Comparison of ENCODE assay signal across 8 mouse cellular contexts in genomic region chr9:118477961-118478360, GRCm38 (mm10). TPM values are rescaled to one million over a fixed set of nuclear protein-coding genes. Genes with fewer than 3 reads are reported as not detected.
DNase-seq lines count a peak whose midpoint lies in the region; ATAC-seq lines count a peak whose summit lies in the region.

Eomes (plus strand) TSS chr9:118478212.

- peak within 1 kb of the TSS; percentile 57 for H3K4me3 ChIP-seq in heart, embryonic 11.5 days (ENCODE audit: low read depth, low read length)
- H3K4me3 ChIP-seq in forebrain, embryonic 11.5 days (ENCODE audit: low read depth, low read length): peak within 1 kb of the TSS; percentile 42
- peak within 1 kb of the TSS; percentile 44 for H3K4me3 ChIP-seq in liver, embryonic 13.5 days (replicated peaks)
- peak within 1 kb of the TSS; percentile 43 for H3K4me3 ChIP-seq in stomach, embryonic 15.5 days (replicated peaks)

- no peaks in the 10 kb centered on the region for H3K9me3 ChIP-seq in heart, embryonic 11.5 days (replicated peaks; ENCODE audit: control insufficient read depth, low read length)
- no peaks in the 10 kb centered on the region for H3K9me3 ChIP-seq in forebrain, embryonic 11.5 days (ENCODE audit: control insufficient read depth, low read length)
- no peaks in the 10 kb centered on the region for H3K9me3 ChIP-seq in liver, embryonic 13.5 days (replicated peaks)
- no peaks in the 10 kb centered on the region for H3K9me3 ChIP-seq in stomach, embryonic 15.5 days

- H3K27ac ChIP-seq in heart, embryonic 11.5 days (ENCODE audit: low read depth, low read length): no peak within 1 kb of the TSS
- peak within 1 kb of the TSS; percentile 57 for H3K27ac ChIP-seq in forebrain, embryonic 11.5 days (ENCODE audit: low read depth, low read length)
- H3K27ac ChIP-seq in liver, embryonic 13.5 days: no peak within 1 kb of the TSS
- H3K27ac ChIP-seq in stomach, embryonic 15.5 days: no peak within 1 kb of the TSS

- under 1% methylated on average over 9 of the region's 9 CpGs for WGBS in heart, embryonic 11.5 days (ENCODE audit: insufficient replicate concordance)
- under 1% methylated on average over 9 of the region's 9 CpGs for WGBS in forebrain, embryonic 11.5 days
- 1% methylated on average over 9 of the region's 9 CpGs for WGBS in liver, embryonic 13.5 days (ENCODE audit: insufficient replicate concordance)
- WGBS in stomach, embryonic 15.5 days: under 1% methylated on average over 9 of the region's 9 CpGs

- DNase-seq in heart, postnatal 4 days: no peak
- peak; percentile 17 for DNase-seq in Muller cell, postnatal 12 days (ENCODE audit: inconsistent ontology term)
- DNase-seq in forebrain, embryonic 11.5 days (ENCODE audit: low spot score): peak; percentile 71
- DNase-seq in liver, embryonic 13.5 days: no peak
- DNase-seq in right cerebral cortex, postnatal 14 days: no peak
- DNase-seq in thymus, postnatal 14 days: no peak

- H3K4me1 ChIP-seq in heart, embryonic 11.5 days (ENCODE audit: control insufficient read depth, insufficient read depth, low read length): peaks cover 17% of the 10 kb centered on the region
- peaks cover 18% of the 10 kb centered on the region; the same call in 1 of the 2 replicates for H3K4me1 ChIP-seq in forebrain, embryonic 11.5 days (replicated peaks; ENCODE audit: control insufficient read depth, insufficient read depth, low read length)
- H3K4me1 ChIP-seq in liver, embryonic 13.5 days (replicated peaks): peaks cover 13% of the 10 kb centered on the region
- peaks cover 26% of the 10 kb centered on the region for H3K4me1 ChIP-seq in stomach, embryonic 15.5 days

- no peaks in the 10 kb centered on the region for H3K36me3 ChIP-seq in heart, embryonic 11.5 days (ENCODE audit: control insufficient read depth, insufficient read depth, low read length)
- H3K36me3 ChIP-seq in forebrain, embryonic 11.5 days (ENCODE audit: control insufficient read depth, insufficient read depth, low read length): no peaks in the 10 kb centered on the region
- H3K36me3 ChIP-seq in liver, embryonic 13.5 days: no peaks in the 10 kb centered on the region
- H3K36me3 ChIP-seq in stomach, embryonic 15.5 days: no peaks in the 10 kb centered on the region

- no peak for ATAC-seq in heart, embryonic 11.5 days (replicated peaks; ENCODE audit: insufficient number of reproducible peaks, low FRiP score, low TSS enrichment)
- ATAC-seq in forebrain, embryonic 11.5 days (replicated peaks; ENCODE audit: low FRiP score): no peak
- no peak for ATAC-seq in liver, embryonic 13.5 days (ENCODE audit: low read depth)
- ATAC-seq in stomach, embryonic 15.5 days (ENCODE audit: insufficient read depth, low FRiP score, low read depth): no peak

- no peak within 1 kb of the TSS for H3K9ac ChIP-seq in heart, embryonic 11.5 days (ENCODE audit: low read depth, low read length)
- peak within 1 kb of the TSS; percentile 56 for H3K9ac ChIP-seq in forebrain, embryonic 11.5 days (ENCODE audit: low read length)
- no peak within 1 kb of the TSS for H3K9ac ChIP-seq in liver, embryonic 13.5 days
- H3K9ac ChIP-seq in stomach, embryonic 15.5 days: 0 out of 2 replicates have a peak within 1 kb of the TSS, but pooled peaks have one; percentile 10

- peaks cover 75% of the 10 kb centered on the region for H3K27me3 ChIP-seq in heart, embryonic 11.5 days (ENCODE audit: control insufficient read depth, insufficient read depth, low read length)
- peaks cover 73% of the 10 kb centered on the region for H3K27me3 ChIP-seq in forebrain, embryonic 11.5 days (ENCODE audit: control insufficient read depth, insufficient read depth, low read length)
- H3K27me3 ChIP-seq in liver, embryonic 13.5 days: peaks cover 88% of the 10 kb centered on the region
- peaks cover 79% of the 10 kb centered on the region for H3K27me3 ChIP-seq in stomach, embryonic 15.5 days (replicated peaks)

- peak within 1 kb of the TSS; percentile 84 for H3K4me2 ChIP-seq in heart, embryonic 11.5 days
- peak within 1 kb of the TSS; percentile 55 for H3K4me2 ChIP-seq in forebrain, embryonic 11.5 days (ENCODE audit: low read depth, low read length, severe bottlenecking)
- peak within 1 kb of the TSS; percentile 57 for H3K4me2 ChIP-seq in liver, embryonic 13.5 days
- peak within 1 kb of the TSS; percentile 77 for H3K4me2 ChIP-seq in stomach, embryonic 15.5 days

RNA-seq across cellular contexts. Expression of gene Eomes, which starts in this region (rescaled TPM):
- 0.08 and 0.17 TPM in 2 replicates for polyA plus RNA-seq in heart, embryonic 11.5 days (2014; fragmentation: Nextera tagmentation; extraction: Ambion mirVana)
- not detected for total RNA-seq in heart, postnatal 4 days (2021)
- 22.9 and 25.8 TPM in 2 replicates for polyA plus RNA-seq in forebrain, embryonic 11.5 days (2014; fragmentation: Nextera tagmentation; extraction: Ambion mirVana)
- polyA plus RNA-seq in liver, embryonic 13.5 days (2015; fragmentation: Nextera tagmentation; extraction: Ambion mirVana): not detected in 2 replicates
- polyA plus RNA-seq in stomach, embryonic 15.5 days (2015; fragmentation: Nextera tagmentation; extraction: Ambion mirVana): 0.08 and 0.10 TPM in 2 replicates

Comparison
In these comparisons a context has a peak if more than half of its experiments do, and no peak if none do; other contexts are left out.
1. RNA of gene Eomes (polyA plus RNA-seq): 22.9 to 25.8 TPM in forebrain, embryonic 11.5 days; 0.08 to 0.17 TPM in heart, embryonic 11.5 days, 0.08 to 0.10 TPM in stomach, embryonic 15.5 days and not detected in liver, embryonic 13.5 days; every median in the first group is over 10 times any median in the second.
2. H3K9ac ChIP-seq: peak in forebrain, embryonic 11.5 days (single experiment) and stomach, embryonic 15.5 days (single experiment); none in heart, embryonic 11.5 days (single experiment) and liver, embryonic 13.5 days (single experiment).
3. DNase-seq: peak in Muller cell, postnatal 12 days (single experiment) and forebrain, embryonic 11.5 days (single experiment); none in heart, postnatal 4 days (single experiment), liver, embryonic 13.5 days (single experiment), right cerebral cortex, postnatal 14 days (single experiment) and thymus, postnatal 14 days (single experiment).
4. Peak in every context shown above with its lines, with median percentiles within 50 percentile points of each other: H3K4me2 ChIP-seq and H3K4me3 ChIP-seq.